9 mouse cellular contexts compared by ENCODE assay signal in the genomic region with DNA sequence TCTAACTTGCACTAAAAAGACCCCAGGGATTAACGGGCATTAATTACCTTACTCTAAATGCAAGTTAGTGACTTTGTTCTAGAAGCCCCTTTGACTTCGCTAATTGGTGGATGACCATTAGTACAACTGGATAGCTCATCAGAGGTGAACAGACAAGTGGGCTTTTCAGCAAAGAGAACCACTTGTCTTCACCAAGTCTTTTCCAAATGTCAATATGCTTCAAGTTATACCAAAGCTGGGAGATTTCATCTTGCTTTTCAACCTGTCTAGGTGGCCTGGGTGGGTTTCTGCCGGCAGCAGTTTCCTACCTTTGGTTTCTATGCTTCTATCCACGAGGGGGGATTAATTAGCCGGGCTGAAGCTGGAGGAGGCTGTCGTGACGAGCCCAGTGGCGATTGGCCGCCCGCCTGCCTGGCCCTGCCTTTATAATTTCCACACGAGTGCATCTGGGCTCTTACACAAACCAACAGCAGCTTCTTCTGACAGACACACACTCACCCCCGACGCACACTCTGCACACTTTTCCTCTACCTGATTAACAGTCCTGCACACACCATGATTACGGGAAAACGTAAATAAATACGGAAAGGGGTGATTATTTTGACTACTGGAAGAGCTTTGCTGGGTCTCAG. TPM values are rescaled to one million over a fixed set of nuclear protein-coding genes. Genes with fewer than 3 reads are reported as not detected.
A peak's percentile ranks its signal among the peaks of the same experiment; 100 is the strongest.
DNase-seq lines count a peak whose midpoint lies in the region; ATAC-seq and TF ChIP-seq lines count a peak whose summit lies in the region.
"Had no signal": no experiment of that assay in that cellular context is flagged by ENCODE, and none has a peak within 500 bp of the region (broad histone marks: within the 10 kb centered on the region; RNA-seq: fewer than 3 reads in every experiment).

A gene (plus strand): TSS at position 455 of the 632 bp plus-strand sequence.

- 0 out of 2 replicates have a peak within 1 kb of the TSS, but pooled peaks have one; percentile 34 for H3K9ac ChIP-seq in heart, embryonic 11.5 days (ENCODE audit: low read depth, low read length)
- H3K9ac ChIP-seq in kidney, embryonic 16.5 days (replicated peaks; ENCODE audit: low read length): no peak within 1 kb of the TSS
- H3K9ac ChIP-seq in midbrain, postnatal 0 days (replicated peaks; ENCODE audit: low read length, poor library complexity, severe bottlenecking): peak within 1 kb of the TSS; percentile 82

- H3K4me3 ChIP-seq in heart, embryonic 11.5 days (ENCODE audit: low read depth, low read length): peak within 1 kb of the TSS; percentile 43
- H3K4me3 ChIP-seq in kidney, embryonic 16.5 days (ENCODE audit: low read length): peak within 1 kb of the TSS; percentile 35
- H3K4me3 ChIP-seq in midbrain, postnatal 0 days (ENCODE audit: low read depth, low read length): peak within 1 kb of the TSS; percentile 54

- H3K36me3 ChIP-seq in heart, embryonic 11.5 days (ENCODE audit: control insufficient read depth, insufficient read depth, low read length): no peaks in the 10 kb centered on the region
- no peaks in the 10 kb centered on the region for H3K36me3 ChIP-seq in kidney, embryonic 16.5 days (ENCODE audit: insufficient read depth, low read length)
- H3K36me3 ChIP-seq in midbrain, postnatal 0 days (ENCODE audit: insufficient read depth, low read length): no peaks in the 10 kb centered on the region

- ATAC-seq in heart, embryonic 11.5 days (replicated peaks; ENCODE audit: insufficient number of reproducible peaks, low FRiP score, low TSS enrichment): no peak
- no peak for ATAC-seq in kidney, embryonic 16.5 days (ENCODE audit: low FRiP score, low TSS enrichment)
- peak; percentile 81 for ATAC-seq in midbrain, postnatal 0 days (ENCODE audit: low FRiP score)

- DNase-seq in ovary, postnatal 36 days (ENCODE audit: low spot score): peak; percentile 17
- no peak for DNase-seq in ovary, postnatal 10 days (ENCODE audit: low spot score)
- peak; percentile 76 for DNase-seq in embryo, embryonic 10.5 days (ENCODE audit: low spot score)
- peak; percentile 95 for DNase-seq in midbrain, postnatal 0 days (ENCODE audit: low spot score)
- DNase-seq in spleen, adult 18-20 months: no peak
- no peak for DNase-seq in frontal cortex, adult 2 months (ENCODE audit: extremely low spot score in 1 of 2, low spot score in 1 of 2)

- H3K4me1 ChIP-seq in heart, embryonic 11.5 days (ENCODE audit: control insufficient read depth, insufficient read depth, low read length): peaks cover 22% of the 10 kb centered on the region
- H3K4me1 ChIP-seq in kidney, embryonic 16.5 days (ENCODE audit: insufficient read depth, low read length): peaks cover 30% of the 10 kb centered on the region
- H3K4me1 ChIP-seq in midbrain, postnatal 0 days (ENCODE audit: insufficient read depth, low read length): peaks cover 6% of the 10 kb centered on the region; the same call in 1 of the 2 replicates

- H3K27ac ChIP-seq in heart, embryonic 11.5 days (ENCODE audit: low read depth, low read length): no peak within 1 kb of the TSS
- H3K27ac ChIP-seq in kidney, embryonic 16.5 days (ENCODE audit: low read length): no peak within 1 kb of the TSS
- peak within 1 kb of the TSS; percentile 93 for H3K27ac ChIP-seq in midbrain, postnatal 0 days (ENCODE audit: low read depth, low read length)

- no peaks in the 10 kb centered on the region for H3K9me3 ChIP-seq in heart, embryonic 11.5 days (replicated peaks; ENCODE audit: control insufficient read depth, low read length)
- H3K9me3 ChIP-seq in kidney, embryonic 16.5 days (ENCODE audit: low read length): no peaks in the 10 kb centered on the region
- no peaks in the 10 kb centered on the region for H3K9me3 ChIP-seq in midbrain, postnatal 0 days (ENCODE audit: low read length)

- TF ChIP-seq CTCF in midbrain, postnatal 0 days (IDR thresholded peaks at IDR 0.05): no peak

- WGBS in heart, embryonic 11.5 days (ENCODE audit: insufficient replicate concordance): 2% methylated on average over 16 of the region's 16 CpGs
- 9% methylated on average over 16 of the region's 16 CpGs for WGBS in kidney, embryonic 16.5 days
- 10% methylated on average over 16 of the region's 16 CpGs for WGBS in midbrain, postnatal 0 days

- peaks cover 61% of the 10 kb centered on the region for H3K27me3 ChIP-seq in heart, embryonic 11.5 days (ENCODE audit: control insufficient read depth, insufficient read depth, low read length)
- peaks cover 78% of the 10 kb centered on the region for H3K27me3 ChIP-seq in kidney, embryonic 16.5 days (ENCODE audit: insufficient read depth, low read length)
- no peaks in the 10 kb centered on the region for H3K27me3 ChIP-seq in midbrain, postnatal 0 days (ENCODE audit: insufficient read depth, low read length)

- peak within 1 kb of the TSS; percentile 71 for H3K4me2 ChIP-seq in heart, embryonic 11.5 days
- peak within 1 kb of the TSS; percentile 53 for H3K4me2 ChIP-seq in kidney, embryonic 16.5 days (replicated peaks; ENCODE audit: low read depth, low read length)
- peak within 1 kb of the TSS; percentile 53 for H3K4me2 ChIP-seq in midbrain, postnatal 0 days (ENCODE audit: low read depth, low read length, poor library complexity, severe bottlenecking)

RNA-seq across cellular contexts. Expression of the gene that starts here (rescaled TPM):
- polyA plus RNA-seq in heart, embryonic 11.5 days (2014; fragmentation: Nextera tagmentation; extraction: Ambion mirVana): 0.89 and 0.93 TPM in 2 replicates
- polyA plus RNA-seq in kidney, embryonic 16.5 days (2015; fragmentation: Nextera tagmentation; extraction: Ambion mirVana): 0.37 TPM in 2 replicates
- 151 and 152 TPM in 2 replicates for total RNA-seq in midbrain, postnatal 0 days (2014; rRNA removed)
- polyA plus RNA-seq in midbrain, postnatal 0 days (2015; fragmentation: Nextera tagmentation; extraction: Ambion mirVana): 131 and 148 TPM in 2 replicates
- 0.63 and 1.00 TPM in 2 replicates for polyA plus RNA-seq in frontal cortex, adult 2 months (2012; rRNA removed)
- total RNA-seq: neutrophil, adult 5-6 weeks had no signal

Comparison
In these comparisons a context has a peak if more than half of its experiments do, and no peak if none do; other contexts are left out.
1. RNA of the gene that starts here (polyA plus RNA-seq): 131 to 148 TPM in midbrain, postnatal 0 days; 0.63 to 1.00 TPM in frontal cortex, adult 2 months, 0.89 to 0.93 TPM in heart, embryonic 11.5 days and 0.37 TPM in kidney, embryonic 16.5 days; every median in the first group is over 10 times any median in the second.
2. DNase-seq: peak in ovary, postnatal 36 days (single experiment), embryo, embryonic 10.5 days (single experiment) and midbrain, postnatal 0 days (single experiment); none in ovary, postnatal 10 days (single experiment), spleen, adult 18-20 months (0 of 2) and frontal cortex, adult 2 months (0 of 2).
3. Peak in every context shown above with its lines, with median percentiles within 50 percentile points of each other: H3K4me2 ChIP-seq and H3K4me3 ChIP-seq.